Mouse (Mus musculus): ENCODE data around the gene Arv1. TPM values are rescaled to one million over a fixed set of nuclear protein-coding genes. Genes with fewer than 3 reads are reported as not detected.

Arv1 gene
- total RNA-seq, 2 experiments from 2014 or later: 13.0 to 13.9 TPM

DNA sequence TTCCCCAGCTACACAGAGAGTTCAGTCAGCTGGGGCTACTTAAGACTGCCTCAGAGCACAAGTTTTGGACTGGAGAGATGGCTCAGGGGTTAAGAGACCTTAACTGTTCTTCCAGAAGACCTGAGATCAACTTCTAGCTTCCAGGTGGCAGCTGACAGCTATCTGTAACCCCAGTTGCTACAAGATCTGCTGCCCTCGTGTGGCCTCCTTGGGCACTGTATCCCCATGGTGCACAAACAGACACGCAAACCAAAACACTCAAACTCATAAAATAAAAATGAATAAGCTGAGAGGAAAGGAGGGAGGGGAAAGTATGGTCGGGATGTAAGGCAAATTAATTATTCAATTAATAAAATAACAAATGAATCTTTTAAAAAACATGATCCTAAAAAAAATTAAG lies 36.6 kb downstream of the Arv1 start:
- DNase-seq (ENCODE audit: extremely low spot score in 1 of 2, low spot score in 2 of 2): no peak
- Histone ChIP-seq H3K27ac (no peak overlapping the region), H3K4me3 (no peak overlapping the region)
- peak; percentile 44 for TF ChIP-seq CTCF (IDR thresholded peaks at IDR 0.05)
- intact Hi-C loops (cut with DNase I): loop anchor here (5.0 kb wide), 1 partner anchor 54 kb away; no protein-coding TSS in a partner anchor

DNA sequence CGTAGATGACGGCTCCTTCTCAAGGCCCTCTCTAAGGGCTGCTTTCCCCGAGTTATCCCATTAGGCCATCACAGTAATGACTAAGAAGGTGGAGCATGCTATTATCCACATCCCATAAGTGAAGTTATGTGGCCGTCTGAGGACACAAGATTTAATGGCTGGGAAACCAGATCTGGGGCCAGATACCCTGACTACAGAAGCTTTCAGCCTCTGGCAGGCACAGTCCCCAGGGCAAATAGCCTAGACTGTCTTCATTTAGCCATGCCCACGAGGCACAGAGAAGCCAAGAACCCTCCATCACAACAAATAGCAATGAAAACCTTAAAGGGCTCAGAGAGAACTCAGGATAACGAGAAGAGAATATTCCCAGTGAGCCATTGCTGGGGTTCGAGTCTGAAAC lies 41.1 kb downstream of the Arv1 start:
- intact Hi-C loops (cut with DNase I): no loop called here
- H3K27ac ChIP-seq: no peak overlapping the region
- no peak for DNase-seq (ENCODE audit: extremely low spot score in 1 of 2, low spot score in 2 of 2)
- TF ChIP-seq CTCF (IDR thresholded peaks at IDR 0.05): no peak
- no peak overlapping the region for H3K4me3 ChIP-seq

DNA sequence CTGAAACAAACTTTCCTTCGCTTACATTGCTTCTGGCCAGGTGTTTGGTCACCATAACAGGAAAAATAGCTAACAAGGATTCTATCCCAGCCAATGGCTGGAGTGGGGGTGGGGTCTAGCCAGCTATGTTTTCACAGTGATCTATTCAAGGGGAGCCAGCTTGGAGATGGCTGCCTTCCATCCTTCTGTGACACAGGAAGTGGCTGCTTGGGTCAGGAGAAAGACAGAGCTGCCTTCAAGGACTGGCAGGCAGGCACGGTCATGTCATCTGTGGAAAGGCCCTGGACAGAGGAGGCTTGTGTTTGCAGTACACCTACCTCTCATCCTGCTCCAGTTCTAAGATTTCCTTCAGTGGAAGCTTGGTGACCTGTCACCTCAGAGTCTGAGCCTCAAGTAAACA lies 50.5 kb downstream of the Arv1 start:
- H3K27ac ChIP-seq: no peak overlapping the region
- intact Hi-C loops (cut with DNase I): no loop called here
- TF ChIP-seq CTCF (IDR thresholded peaks at IDR 0.05): no peak
- no peak overlapping the region for H3K4me3 ChIP-seq
- DNase-seq (ENCODE audit: extremely low spot score in 1 of 2, low spot score in 2 of 2): no peak

DNA sequence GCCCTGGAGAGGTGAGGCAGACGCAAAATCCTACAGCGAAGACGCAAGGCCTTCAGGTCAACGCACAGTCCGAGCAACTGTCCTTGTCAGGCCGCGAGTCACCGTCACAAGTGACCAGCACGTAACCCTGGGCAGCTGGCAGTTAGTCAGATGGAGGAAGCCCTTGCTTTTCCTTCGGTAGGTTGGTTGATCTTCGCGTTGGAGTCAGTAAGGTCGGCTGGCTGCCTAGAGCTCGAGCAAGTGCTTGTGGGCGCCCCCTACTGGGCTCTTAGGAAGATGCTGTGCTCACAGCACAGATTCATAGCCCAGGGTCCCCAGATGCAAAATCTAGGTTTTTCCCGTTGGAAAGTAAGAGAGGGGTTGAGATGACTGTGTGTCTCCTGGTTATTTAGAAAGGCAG lies 53.8 kb downstream of the Arv1 start:
- intact Hi-C loops (cut with DNase I): loop anchor here (5.0 kb wide), 1 partner anchor 33 kb away; no protein-coding TSS in a partner anchor
- peak; percentile 91 for TF ChIP-seq CTCF (IDR thresholded peaks at IDR 0.05)
- Histone ChIP-seq H3K27ac (no peak overlapping the region), H3K4me3 (no peak overlapping the region)
- peak; percentile 61 to 64 for DNase-seq (ENCODE audit: extremely low spot score in 1 of 2, low spot score in 2 of 2)

DNA sequence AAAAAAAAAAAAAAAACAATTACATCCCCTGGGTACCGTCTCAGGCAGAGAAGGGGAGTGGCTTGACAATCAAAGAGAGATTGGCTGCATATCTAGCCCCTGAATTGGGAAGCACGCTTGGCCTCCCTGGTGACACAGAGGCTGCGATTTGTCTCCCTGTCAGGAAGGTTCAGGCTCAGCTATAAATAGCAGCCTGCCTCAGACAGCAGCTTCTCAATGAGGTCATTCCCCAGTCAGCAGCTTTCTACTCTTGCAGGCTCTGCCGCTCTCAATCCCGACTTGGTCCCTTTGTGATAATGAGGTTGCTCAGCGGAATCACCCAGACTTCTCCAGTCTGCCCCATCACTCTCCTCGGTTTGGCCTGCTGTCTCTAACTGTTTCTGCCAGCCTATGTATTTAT lies 58.3 kb downstream of the Arv1 start:
- no peak overlapping the region for H3K27ac ChIP-seq
- intact Hi-C loops (cut with DNase I): no loop called here
- DNase-seq (ENCODE audit: extremely low spot score in 1 of 2, low spot score in 2 of 2): no peak
- no peak for TF ChIP-seq CTCF (IDR thresholded peaks at IDR 0.05)
- H3K4me3 ChIP-seq: no peak overlapping the region

DNA sequence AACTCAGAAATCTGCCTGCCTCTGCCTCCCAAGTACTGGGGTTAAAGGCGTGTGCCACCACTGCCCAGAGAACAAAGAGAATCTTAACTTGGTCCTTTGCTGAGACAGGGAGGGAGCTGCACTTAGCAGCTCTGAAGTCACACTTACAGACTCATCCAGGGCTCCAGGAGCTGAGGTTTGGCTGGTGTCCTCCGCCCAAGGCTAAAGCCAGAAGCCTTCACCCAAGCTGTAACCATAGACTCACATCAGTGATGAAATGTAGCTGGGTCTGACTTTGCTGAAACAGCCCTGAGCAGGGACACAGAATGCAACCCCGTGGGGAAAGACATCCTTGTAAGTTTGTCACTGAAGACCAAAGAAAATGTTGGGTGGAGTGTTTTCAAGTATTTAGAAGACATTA lies 60.5 kb downstream of the Arv1 start:
- intact Hi-C loops (cut with DNase I): no loop called here
- TF ChIP-seq CTCF (IDR thresholded peaks at IDR 0.05): no peak
- H3K4me3 ChIP-seq: no peak overlapping the region

DNA sequence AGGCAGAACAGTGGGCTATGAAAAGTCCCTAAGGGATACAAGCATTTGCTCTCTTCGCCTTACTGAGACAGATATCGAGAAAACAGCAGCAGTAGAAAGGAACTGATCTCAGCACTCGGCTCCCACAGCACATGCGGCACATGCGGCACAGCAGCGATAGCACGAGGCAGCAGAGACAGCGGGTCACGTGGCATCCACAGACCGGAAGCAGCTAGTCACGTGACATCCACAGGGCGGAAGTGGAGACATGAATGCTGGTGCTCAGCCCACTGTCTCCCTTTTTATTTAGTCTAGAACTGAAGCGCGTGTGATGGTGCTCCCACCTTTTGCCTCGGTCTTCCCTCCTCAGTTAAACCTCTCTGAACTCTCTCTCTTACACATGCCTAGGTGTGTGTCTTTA lies 61.3 kb downstream of the Arv1 start:
- DNase-seq (ENCODE audit: extremely low spot score in 1 of 2, low spot score in 2 of 2): no peak
- intact Hi-C loops (cut with DNase I): no loop called here
- no peak for TF ChIP-seq CTCF (IDR thresholded peaks at IDR 0.05)
- Histone ChIP-seq H3K4me3 (no peak overlapping the region), H3K27ac (no peak overlapping the region)

More for the DNA sequence above, 60.5 kb downstream of the Arv1 start:
- DNase-seq (ENCODE audit: extremely low spot score in 1 of 2, low spot score in 2 of 2): no peak
- no peak overlapping the region for H3K27ac ChIP-seq

Other genes starting within 250 kb of the Arv1 start
- 10 to 100 TPM; 35.1 to 46.5 TPM for gene Cog2, start 201.4 kb upstream of the Arv1 start, total RNA-seq (2021)
- gene Agt, start 152.4 kb upstream of the Arv1 start, total RNA-seq (2021): 10 to 100 TPM; 13.3 to 17.8 TPM
- not detected for gene Capn9, start 146.0 kb upstream of the Arv1 start, total RNA-seq (2021)
- 10 to 100 TPM; 56.2 to 59.4 TPM for gene 2310022B05Rik, start 58.8 kb upstream of the Arv1 start, total RNA-seq (2021)
- gene Ttc13, start 156 bp upstream of the Arv1 start, total RNA-seq (2021): 10 to 100 TPM; 41.4 to 42.6 TPM
- under 1 TPM; 0.77 to 0.87 TPM for gene Fam89a, start 29.7 kb downstream of the Arv1 start, total RNA-seq (2021)
- gene Trim67, start 71.0 kb downstream of the Arv1 start, total RNA-seq (2021): 1 to 10 TPM; 2.0 to 2.2 TPM
- gene Gnpat, start 140.9 kb downstream of the Arv1 start, total RNA-seq (2021): 10 to 100 TPM; 54.7 to 65.8 TPM
- gene 2810004N23Rik, start 141.0 kb downstream of the Arv1 start, total RNA-seq (2021): 10 to 100 TPM; 19.0 to 20.3 TPM
- 10 to 100 TPM; 35.1 to 36.5 TPM for gene Exoc8, start 175.6 kb downstream of the Arv1 start, total RNA-seq (2021)
- 10 to 100 TPM; 13.8 to 15.5 TPM for gene Sprtn, start 175.7 kb downstream of the Arv1 start, total RNA-seq (2021)
- 10 to 100 TPM; 66.7 to 68.4 TPM for gene Egln1, start 227.2 kb downstream of the Arv1 start, total RNA-seq (2021)